Mouse (Mus musculus): ENCODE data around the gene Zkscan7.
"Not testable (repeated sequence)": the region's sequence is repeated elsewhere in the genome, so short reads cannot be mapped to it uniquely, and the experiment has no call there.

Zkscan7 gene

GRCm38 (mm10) chr9:122885385-122885784, at the start of gene Zkscan7:
Zkscan7 (plus strand) TSS chr9:122885685.
- no peak for DNase-seq (ENCODE audit: extremely low read depth, low read depth)

- no peak for DNase-seq (ENCODE audit: extremely low read depth, low read depth)
Measured at GRCm38 (mm10) chr9:122836126-122836525, 49.4 kb upstream of the Zkscan7 start.

- no peak for DNase-seq (ENCODE audit: extremely low read depth, low read depth)
Measured at GRCm38 (mm10) chr9:122836790-122837189, 48.7 kb upstream of the Zkscan7 start.

GRCm38 (mm10) chr9:122837216-122837615, 48.3 kb upstream of the Zkscan7 start:
- no peak for DNase-seq (ENCODE audit: extremely low read depth, low read depth)

- no peak for DNase-seq (ENCODE audit: extremely low read depth, low read depth)
Measured at GRCm38 (mm10) chr9:122837680-122838079, 47.8 kb upstream of the Zkscan7 start.

- no peak for DNase-seq (ENCODE audit: extremely low read depth, low read depth)
Measured at GRCm38 (mm10) chr9:122843760-122844159, 41.7 kb upstream of the Zkscan7 start, which contains the start of gene Gm35549. Gm35549 (minus strand) TSS chr9:122844035.

GRCm38 (mm10) chr9:122845621-122846020, 39.9 kb upstream of the Zkscan7 start:
- DNase-seq (ENCODE audit: extremely low read depth, low read depth): no peak

GRCm38 (mm10) chr9:122846156-122846555, 39.3 kb upstream of the Zkscan7 start:
- no peak for DNase-seq (ENCODE audit: extremely low read depth, low read depth)

GRCm38 (mm10) chr9:122847811-122848311, 37.6 kb upstream of the Zkscan7 start:
- not testable (repeated sequence) for DNase-seq (ENCODE audit: extremely low read depth, low read depth)

- no peak for DNase-seq (ENCODE audit: extremely low read depth, low read depth)
Measured at GRCm38 (mm10) chr9:122854526-122854925, 31.0 kb upstream of the Zkscan7 start.

- not testable (repeated sequence) for DNase-seq (ENCODE audit: extremely low read depth, low read depth)
Measured at GRCm38 (mm10) chr9:122855141-122855540, 30.3 kb upstream of the Zkscan7 start.

- no peak for DNase-seq (ENCODE audit: extremely low read depth, low read depth)
Measured at GRCm38 (mm10) chr9:122855617-122856016, 29.9 kb upstream of the Zkscan7 start.

- DNase-seq (ENCODE audit: extremely low read depth, low read depth): no peak
Measured at GRCm38 (mm10) chr9:122856716-122857115, 28.8 kb upstream of the Zkscan7 start.

GRCm38 (mm10) chr9:122860752-122861151, 24.7 kb upstream of the Zkscan7 start:
- DNase-seq (ENCODE audit: extremely low read depth, low read depth): peak; percentile 33

- DNase-seq (ENCODE audit: extremely low read depth, low read depth): no peak
Measured at GRCm38 (mm10) chr9:122863731-122864130, 21.8 kb upstream of the Zkscan7 start.

GRCm38 (mm10) chr9:122864848-122865247, 20.6 kb upstream of the Zkscan7 start:
- no peak for DNase-seq (ENCODE audit: extremely low read depth, low read depth)

- DNase-seq (ENCODE audit: extremely low read depth, low read depth): peak; percentile 79
Measured at GRCm38 (mm10) chr9:122865697-122866166, 19.8 kb upstream of the Zkscan7 start, which contains the start of gene Zfp445. Zfp445 (minus strand) TSS chr9:122866006.

GRCm38 (mm10) chr9:122866192-122866591, 19.3 kb upstream of the Zkscan7 start:
- no peak for DNase-seq (ENCODE audit: extremely low read depth, low read depth)

- no peak for DNase-seq (ENCODE audit: extremely low read depth, low read depth)
Measured at GRCm38 (mm10) chr9:122872595-122872994, 12.9 kb upstream of the Zkscan7 start.

GRCm38 (mm10) chr9:122874653-122875052, 10.8 kb upstream of the Zkscan7 start:
- DNase-seq (ENCODE audit: extremely low read depth, low read depth): no peak

- no peak for DNase-seq (ENCODE audit: extremely low read depth, low read depth)
Measured at GRCm38 (mm10) chr9:122875145-122875544, 10.3 kb upstream of the Zkscan7 start.

- DNase-seq (ENCODE audit: extremely low read depth, low read depth): no peak
Measured at GRCm38 (mm10) chr9:122886372-122887179, 1.1 kb downstream of the Zkscan7 start.

GRCm38 (mm10) chr9:122901047-122901446, 15.6 kb downstream of the Zkscan7 start:
- no peak for DNase-seq (ENCODE audit: extremely low read depth, low read depth)
